Mouse (Mus musculus) layer of hippocampus, postnatal 10 days (tissue): ENCODE results near the gene Ajm1. TPM values are rescaled to one million over a fixed set of nuclear protein-coding genes. Genes with fewer than 3 reads are reported as not detected.
A peak's percentile ranks its signal among the peaks of the same experiment; 100 is the strongest.

ENCODE experiments used
- DNase-seq, 2 experiments: peaks; one replicate each; pipeline ENCODE4 v3.0.0; 2021; ENCODE audit warnings: low spot score in 2 of 2
- total RNA-seq, 2 experiments: library from RNA; stranded (reverse); gene quantifications; 2 replicates each; pipeline ENCODE4 v1.2.3; 2021

Gene Ajm1
- total RNA-seq, 2 experiments from 2014 or later = 82.7 to 84.8 TPM

GRCm38 (mm10) chr2:25584152-25584551, 2.6 kb upstream of the Ajm1 start:
- no peak for DNase-seq

- no peak for DNase-seq
Measured at GRCm38 (mm10) chr2:25583571-25583970, 2.0 kb upstream of the Ajm1 start.

GRCm38 (mm10) chr2:25583120-25583481, 1.5 kb upstream of the Ajm1 start:
- DNase-seq = no peak

- peak; percentile 86 to 87 for DNase-seq
Measured at GRCm38 (mm10) chr2:25582466-25583119, 1.0 kb upstream of the Ajm1 start.

GRCm38 (mm10) chr2:25581901-25582301, 344 bp upstream of the Ajm1 start:
- DNase-seq = peak; percentile 49 to 54

GRCm38 (mm10) chr2:25580621-25581101, 896 bp downstream of the Ajm1 start:
- DNase-seq = peak in 1 of 2 experiments; percentile 41

- DNase-seq = peak; percentile 51 to 58
Measured at GRCm38 (mm10) chr2:25579737-25580460, 1.7 kb downstream of the Ajm1 start.

- no peak for DNase-seq
Measured at GRCm38 (mm10) chr2:25578796-25579736, 2.5 kb downstream of the Ajm1 start.

- DNase-seq = peak in 1 of 2 experiments; percentile 45
Measured at GRCm38 (mm10) chr2:25577951-25578795, 3.4 kb downstream of the Ajm1 start.

- no peak for DNase-seq
Measured at GRCm38 (mm10) chr2:25576965-25577891, 4.3 kb downstream of the Ajm1 start.

GRCm38 (mm10) chr2:25576028-25576850, 5.3 kb downstream of the Ajm1 start:
- no peak for DNase-seq

- DNase-seq = peak; percentile 56 to 59
Measured at GRCm38 (mm10) chr2:25575432-25576027, 6.0 kb downstream of the Ajm1 start.

GRCm38 (mm10) chr2:25574579-25575431, 6.8 kb downstream of the Ajm1 start, which contains the start of the genes Mamdc4 and Phpt1:
Mamdc4 (minus strand) TSS chr2:25574845.
Phpt1 (minus strand) TSS chr2:25575224.
- DNase-seq = peak; percentile 96 to 97

- DNase-seq = no peak
Measured at GRCm38 (mm10) chr2:25574136-25574535, 7.4 kb downstream of the Ajm1 start.

- peak; percentile 5 to 15 for DNase-seq
Measured at GRCm38 (mm10) chr2:25573068-25573467, 8.5 kb downstream of the Ajm1 start.

GRCm38 (mm10) chr2:25571221-25571620, 10.3 kb downstream of the Ajm1 start:
- DNase-seq = no peak

- DNase-seq = peak in 1 of 2 experiments; percentile 9
Measured at GRCm38 (mm10) chr2:25569323-25569722, 12.2 kb downstream of the Ajm1 start.
